Comparison of ENCODE assay signal across 23 mouse cellular contexts in genomic region chr8:116772727-116773126, GRCm38 (mm10). TPM values are rescaled to one million over a fixed set of nuclear protein-coding genes. Genes with fewer than 3 reads are reported as not detected.
A peak's percentile ranks its signal among the peaks of the same experiment; 100 is the strongest.
DNase-seq lines count a peak whose midpoint lies in the region; ATAC-seq and TF ChIP-seq lines count a peak whose summit lies in the region.
"Had no signal": no experiment of that assay in that cellular context is flagged by ENCODE, and none has a peak within 500 bp of the region (broad histone marks: within the 10 kb centered on the region; RNA-seq: fewer than 3 reads in every experiment).

No protein-coding gene starts in this region.

- H3K27ac ChIP-seq in lung, embryonic 16.5 days (ENCODE audit: low read length) = peak overlapping the region; percentile 45
- H3K27ac ChIP-seq in kidney, postnatal 0 days = peak overlapping the region; percentile 44; the same call in 1 of the 2 replicates
- peak overlapping the region; percentile 31; the same call in 1 of the 2 replicates for H3K27ac ChIP-seq in limb, embryonic 10.5 days
- H3K27ac ChIP-seq: forebrain, embryonic 12.5 days; hindbrain, postnatal 0 days; limb, embryonic 13.5 days; liver, embryonic 14.5 days; midbrain, embryonic 12.5 days; neural tube, embryonic 12.5 days had no signal

- H3K4me2 ChIP-seq in lung, embryonic 16.5 days (ENCODE audit: low read depth, low read length) = no peak overlapping the region
- no peak overlapping the region for H3K4me2 ChIP-seq in kidney, postnatal 0 days (ENCODE audit: low read length)
- H3K4me2 ChIP-seq: forebrain, embryonic 12.5 days; limb, embryonic 13.5 days; midbrain, embryonic 12.5 days; neural tube, embryonic 12.5 days had no signal

- DNase-seq in embryo, embryonic 11 days = peak; percentile 7
- DNase-seq in embryo, embryonic 9.5 days (ENCODE audit: extremely low spot score) = no peak
- DNase-seq in lung, adult 18-20 months = no peak
- peak; percentile 86 for DNase-seq in kidney, postnatal 0 days (ENCODE audit: low spot score)
- DNase-seq in limb, embryonic 10.5 days (ENCODE audit: low spot score) = no peak
- no peak for DNase-seq in right cerebral cortex, postnatal 10 days (ENCODE audit: low spot score in 2 of 2)
- DNase-seq in B cell, adult 2 months = no peak
- DNase-seq: adrenal gland, postnatal 36 days; cerebellum, adult 11-12 months; cerebellum, postnatal 14 days; gastrocnemius, postnatal 10 days; right cerebral cortex, adult 18-20 months; thymus, postnatal 4 days had no signal

- H3K9me3 ChIP-seq in lung, embryonic 16.5 days (ENCODE audit: control insufficient read depth, low read length) = no peaks in the 10 kb centered on the region
- H3K9me3 ChIP-seq in kidney, postnatal 0 days (replicated peaks; ENCODE audit: low read length) = no peaks in the 10 kb centered on the region
- H3K9me3 ChIP-seq in limb, embryonic 10.5 days (replicated peaks) = no peaks in the 10 kb centered on the region
- H3K9me3 ChIP-seq: forebrain, embryonic 12.5 days; limb, embryonic 13.5 days; midbrain, embryonic 12.5 days; neural tube, embryonic 12.5 days had no signal

- no peaks in the 10 kb centered on the region for H3K27me3 ChIP-seq in lung, embryonic 16.5 days (ENCODE audit: control insufficient read depth, insufficient read depth, low read depth, low read length)
- no peaks in the 10 kb centered on the region for H3K27me3 ChIP-seq in kidney, postnatal 0 days (ENCODE audit: insufficient read depth, low read length)
- no peaks in the 10 kb centered on the region for H3K27me3 ChIP-seq in limb, embryonic 10.5 days (ENCODE audit: low read depth, poor library complexity, severe bottlenecking)
- H3K27me3 ChIP-seq: forebrain, embryonic 12.5 days; limb, embryonic 13.5 days; midbrain, embryonic 12.5 days; neural tube, embryonic 12.5 days; Patski had no signal

- H3K9ac ChIP-seq in lung, embryonic 16.5 days (ENCODE audit: low read length) = no peak overlapping the region
- H3K9ac ChIP-seq in kidney, postnatal 0 days (ENCODE audit: low read depth, low read length) = no peak overlapping the region
- H3K9ac ChIP-seq: forebrain, embryonic 12.5 days; limb, embryonic 13.5 days; liver, embryonic 14.5 days; midbrain, embryonic 12.5 days; neural tube, embryonic 12.5 days had no signal

- no peaks in the 10 kb centered on the region for H3K4me1 ChIP-seq in lung, embryonic 16.5 days (replicated peaks; ENCODE audit: control insufficient read depth, insufficient read depth, low read length)
- H3K4me1 ChIP-seq in kidney, postnatal 0 days (replicated peaks; ENCODE audit: insufficient read depth, low read length) = no peaks in the 10 kb centered on the region
- H3K4me1 ChIP-seq in limb, embryonic 10.5 days = no peaks in the 10 kb centered on the region
- H3K4me1 ChIP-seq: forebrain, embryonic 12.5 days; limb, embryonic 13.5 days; midbrain, embryonic 12.5 days; neural tube, embryonic 12.5 days had no signal

- no peak overlapping the region for H3K4me3 ChIP-seq in lung, embryonic 16.5 days (ENCODE audit: low read length)
- H3K4me3 ChIP-seq in kidney, postnatal 0 days (replicated peaks; ENCODE audit: low read depth, low read length) = no peak overlapping the region
- no peak overlapping the region for H3K4me3 ChIP-seq in limb, embryonic 10.5 days
- H3K4me3 ChIP-seq: forebrain, embryonic 12.5 days; limb, embryonic 13.5 days; midbrain, embryonic 12.5 days; neural tube, embryonic 12.5 days had no signal

- whole genome bisulfite sequencing in lung, embryonic 16.5 days = 72% methylated on average over 9 of the region's 9 CpGs
- WGBS in kidney, postnatal 0 days = 28% methylated on average over 9 of the region's 9 CpGs
- WGBS in limb, embryonic 10.5 days = 78% methylated on average over 9 of the region's 9 CpGs

- no peak for ATAC-seq in lung, embryonic 16.5 days (ENCODE audit: low read depth)
- ATAC-seq in kidney, postnatal 0 days (replicated peaks; ENCODE audit: low FRiP score, low read depth) = 0 out of 2 replicates have a peak, but pooled peaks have one; percentile 49
- ATAC-seq: CD4-positive, CD25-positive, alpha-beta regulatory T cell, adult 4 months; hindbrain, postnatal 0 days; intestine, postnatal 0 days; Patski had no signal

- H3K36me3 ChIP-seq in lung, embryonic 16.5 days (ENCODE audit: control insufficient read depth, insufficient read depth, low read length) = no peaks in the 10 kb centered on the region
- no peaks in the 10 kb centered on the region for H3K36me3 ChIP-seq in kidney, postnatal 0 days (ENCODE audit: insufficient read depth, low read length)
- H3K36me3 ChIP-seq in limb, embryonic 10.5 days = no peaks in the 10 kb centered on the region
- H3K36me3 ChIP-seq: forebrain, embryonic 12.5 days; limb, embryonic 13.5 days; midbrain, embryonic 12.5 days; neural tube, embryonic 12.5 days had no signal

- no peak for TF ChIP-seq CTCF in kidney, postnatal 0 days (IDR thresholded peaks at IDR 0.05; ENCODE audit: low read depth)

RNA-seq across cellular contexts. Expression of gene Cdyl2, which starts 39.9 kb away (rescaled TPM):
- polyA plus RNA-seq in lung, embryonic 16.5 days (2015; fragmentation: Nextera tagmentation; extraction: Ambion mirVana) = 6.4 and 7.3 TPM in 2 replicates
- 8.8 and 10.3 TPM in 2 replicates for polyA plus RNA-seq in kidney, postnatal 0 days (2015; fragmentation: Nextera tagmentation; extraction: Ambion mirVana)
- polyA plus RNA-seq in limb, embryonic 10.5 days (2016; fragmentation: Nextera tagmentation; extraction: Ambion mirVana) = 5.3 and 6.1 TPM in 2 replicates

Comparison
In these comparisons a context has a peak if more than half of its experiments do, and no peak if none do; other contexts are left out.
1. DNase-seq: peak in embryo, embryonic 11 days (single experiment) and kidney, postnatal 0 days (single experiment); none in embryo, embryonic 9.5 days (single experiment), lung, adult 18-20 months (0 of 2), limb, embryonic 10.5 days (single experiment), right cerebral cortex, postnatal 10 days (0 of 2) and B cell, adult 2 months (0 of 2).
2. Peak in every context shown above with its lines, with median percentiles within 50 percentile points of each other: H3K27ac ChIP-seq.